Mouse (Mus musculus) erythroblast, adult 5-6 weeks (primary cell): ENCODE results near the gene Cfap73. TPM values are rescaled to one million over a fixed set of nuclear protein-coding genes. Genes with fewer than 3 reads are reported as not detected.

Experiments used
- ATAC-seq: replicated peaks from 2 replicates; pipeline ENCODE4 v1.8.0; 2016; ENCODE audit warnings: moderate number of reproducible peaks, mild to moderate bottlenecking, moderate TSS enrichment, inconsistent platforms; ENCODE audit not compliant: poor library complexity, low FRiP score, severe bottlenecking
- total RNA-seq, 2 experiments: library from RNA; stranded (forward) in 1 of 2; stranded (reverse) in 1 of 2; fragments of 150-400 nt in 1 of 2; fragments of 200-764, 138-1000 nt in 1 of 2; gene quantifications; 2 replicates each; pipeline versions ENCODE4 v1.2.3 to v1.2.4; 2015 to 2017; ENCODE audit warnings: low replicate concordance in 2 of 2

Gene Cfap73
- total RNA-seq (2015; ENCODE audit: low replicate concordance) (not detected in 2 replicates), total RNA-seq (2017; ENCODE audit: low replicate concordance) (not detected in 2 replicates)

GRCm38 (mm10) chr5:120634131-120634530, at the start of gene Cfap73:
Gene Cfap73 (minus strand): TSS chr5:120634235.
- no peak for ATAC-seq

DNA sequence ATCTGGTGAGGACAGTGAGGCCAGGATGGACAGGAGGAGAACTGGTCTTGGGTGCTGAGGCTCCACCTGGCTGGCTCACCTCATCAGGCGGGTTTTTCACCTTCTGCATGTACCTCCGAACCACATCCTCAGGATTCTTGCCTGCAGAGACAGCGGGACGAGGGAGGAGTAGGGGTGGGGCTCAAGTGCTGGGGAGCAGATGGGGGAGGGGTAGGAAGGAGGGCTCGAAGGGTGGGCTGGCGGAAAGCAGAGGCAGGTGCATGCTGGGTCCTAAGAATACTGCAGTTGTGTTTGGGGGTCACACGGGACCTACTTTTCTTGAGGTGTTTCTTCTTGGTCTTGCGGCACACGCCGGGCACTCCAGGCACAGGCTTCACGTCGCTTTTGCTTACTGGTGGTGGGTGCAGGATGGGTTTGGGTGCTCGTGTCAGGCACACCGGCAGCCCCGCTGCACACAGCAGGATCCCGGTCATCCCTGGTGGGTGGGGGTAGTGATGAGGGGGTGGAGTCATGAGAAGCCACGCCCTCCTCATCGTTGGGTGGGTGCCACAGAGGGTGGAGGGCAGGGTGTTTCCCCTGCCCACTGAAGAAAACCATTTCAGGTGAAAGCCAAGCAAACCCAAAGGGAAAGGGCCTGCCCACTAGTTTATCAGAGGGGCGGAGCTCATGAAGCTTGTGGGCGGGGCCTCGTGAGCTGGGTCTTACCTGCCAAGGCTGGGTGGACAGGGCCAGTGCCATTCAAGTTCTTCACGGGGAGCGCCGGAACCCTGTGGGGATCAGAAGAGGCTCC, 49.1 kb upstream of the Cfap73 start:
- no peak for ATAC-seq

DNA sequence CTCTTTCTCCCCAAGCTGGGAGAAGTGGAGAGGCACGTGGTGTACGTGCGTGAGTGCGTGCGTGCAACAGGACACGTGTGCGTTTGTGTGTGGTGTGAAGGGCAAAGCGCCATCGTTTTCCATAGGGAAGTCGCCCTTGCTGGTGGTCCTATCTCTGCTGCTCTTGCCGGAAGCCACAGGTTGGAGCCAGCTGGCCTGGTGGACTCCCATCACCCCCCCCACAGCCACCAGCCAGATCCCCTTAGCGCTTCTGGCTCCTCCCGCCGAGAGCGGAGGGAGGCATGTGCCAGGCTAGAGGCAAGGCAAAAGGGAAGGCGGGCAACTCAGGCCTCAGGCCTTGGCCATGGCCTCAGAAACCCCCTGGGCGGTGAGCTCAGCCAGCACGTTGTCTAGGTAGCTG, 46.9 kb upstream of the Cfap73 start:
- no peak for ATAC-seq

- no peak for ATAC-seq
These were observed 45.9 kb upstream of the Cfap73 start for GRCm38 (mm10) chr5:120679676-120680555.

DNA sequence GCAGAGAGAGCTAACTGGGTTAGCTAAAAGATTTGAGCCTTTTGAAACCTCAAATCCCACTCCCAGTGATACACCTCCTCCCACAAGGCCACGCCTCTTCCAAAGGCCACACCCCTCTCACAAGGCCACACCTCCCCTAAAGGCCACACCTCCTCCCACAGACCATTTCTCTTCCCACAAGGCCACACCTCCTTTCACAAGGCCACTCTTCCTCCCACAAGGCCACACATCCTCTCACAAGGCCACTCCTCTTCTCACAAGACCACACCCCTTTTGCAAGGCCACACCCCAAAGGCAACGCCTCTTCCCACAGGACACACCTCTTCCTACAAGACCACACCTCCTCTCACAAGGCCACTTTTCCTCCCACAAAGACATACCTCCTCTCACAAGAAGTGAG, 43.5 kb upstream of the Cfap73 start:
- ATAC-seq, result peak; percentile 16; the same call in 1 of the 2 replicates

- no peak for ATAC-seq
These were observed 40.5 kb upstream of the Cfap73 start for GRCm38 (mm10) chr5:120674229-120675145.

- ATAC-seq, result peak; percentile 76
These were observed 39.6 kb upstream of the Cfap73 start for GRCm38 (mm10) chr5:120673626-120674025.

- ATAC-seq, result no peak
These were observed 37.8 kb upstream of the Cfap73 start for GRCm38 (mm10) chr5:120671865-120672264.

GRCm38 (mm10) chr5:120670132-120670531, 36.1 kb upstream of the Cfap73 start:
- ATAC-seq, result no peak

GRCm38 (mm10) chr5:120668761-120669160, 34.7 kb upstream of the Cfap73 start:
- no peak for ATAC-seq

DNA sequence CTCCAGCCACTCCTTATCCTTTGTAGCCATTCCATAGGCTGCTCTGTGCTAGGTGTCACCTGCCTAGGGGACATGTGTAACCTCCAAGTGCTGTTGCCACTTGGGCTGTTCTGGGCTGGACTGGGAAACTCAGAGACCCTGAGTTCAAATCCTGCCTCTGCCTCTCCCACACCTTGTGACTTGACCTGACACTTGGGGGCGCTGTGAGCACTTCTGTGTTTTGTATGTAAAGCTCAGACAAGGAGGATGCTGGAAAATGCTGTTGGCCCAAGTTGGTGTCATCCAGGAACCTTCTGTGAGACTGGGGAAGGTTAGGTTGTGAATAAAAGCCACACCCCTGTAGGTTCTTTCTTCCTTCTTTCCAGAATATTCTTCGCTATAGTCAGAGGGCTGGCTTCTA, 30.9 kb upstream of the Cfap73 start:
- no peak for ATAC-seq

DNA sequence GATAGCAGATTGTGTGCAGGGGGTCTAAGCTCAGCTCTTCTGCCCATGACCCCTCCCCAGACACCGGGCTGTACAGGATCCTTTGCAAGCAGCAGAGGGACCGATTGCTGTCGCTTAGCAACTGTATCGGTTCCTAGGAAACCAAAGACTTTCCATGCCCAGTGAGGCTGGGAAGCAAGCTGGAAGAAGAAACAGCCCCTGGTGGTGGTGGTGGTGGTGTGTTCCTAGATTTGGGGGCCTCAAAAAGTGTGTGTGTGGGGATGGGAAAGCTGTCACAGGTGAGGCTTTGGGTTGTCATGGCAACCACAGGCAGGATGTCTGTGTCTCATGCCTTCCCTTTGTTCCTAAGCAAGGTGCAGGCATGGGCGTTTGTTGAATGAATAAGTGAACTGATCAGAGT, 26.8 kb upstream of the Cfap73 start:
- no peak for ATAC-seq

DNA sequence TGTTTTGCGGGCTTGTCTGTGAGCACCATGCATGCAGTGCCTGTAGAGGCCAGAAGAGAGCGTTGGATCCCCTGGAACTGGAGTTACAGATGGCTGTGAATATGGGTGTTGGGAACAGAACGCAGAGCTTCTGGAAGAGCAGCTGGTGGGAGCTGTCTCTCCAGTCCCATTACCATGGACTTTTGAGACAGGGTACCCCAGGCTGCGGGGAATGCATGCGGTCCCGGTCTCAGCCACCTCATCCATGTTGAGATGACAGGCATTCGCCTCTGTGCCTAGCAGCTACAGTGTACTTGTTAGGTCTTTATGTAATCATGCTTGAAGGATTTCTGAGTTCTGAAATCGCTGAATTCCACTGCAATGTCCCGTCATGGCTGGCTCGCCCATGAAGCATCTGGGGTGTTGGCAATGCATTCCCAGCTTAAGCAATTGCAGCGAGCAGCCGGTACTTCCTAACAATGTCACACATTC, 22.3 kb upstream of the Cfap73 start:
- no peak for ATAC-seq

- no peak for ATAC-seq
These were observed 19.8 kb upstream of the Cfap73 start for GRCm38 (mm10) chr5:120653873-120654272.

- no peak for ATAC-seq
These were observed 19.1 kb upstream of the Cfap73 start for GRCm38 (mm10) chr5:120652915-120653701.

GRCm38 (mm10) chr5:120651230-120651629, 17.2 kb upstream of the Cfap73 start:
- ATAC-seq, result no peak

DNA sequence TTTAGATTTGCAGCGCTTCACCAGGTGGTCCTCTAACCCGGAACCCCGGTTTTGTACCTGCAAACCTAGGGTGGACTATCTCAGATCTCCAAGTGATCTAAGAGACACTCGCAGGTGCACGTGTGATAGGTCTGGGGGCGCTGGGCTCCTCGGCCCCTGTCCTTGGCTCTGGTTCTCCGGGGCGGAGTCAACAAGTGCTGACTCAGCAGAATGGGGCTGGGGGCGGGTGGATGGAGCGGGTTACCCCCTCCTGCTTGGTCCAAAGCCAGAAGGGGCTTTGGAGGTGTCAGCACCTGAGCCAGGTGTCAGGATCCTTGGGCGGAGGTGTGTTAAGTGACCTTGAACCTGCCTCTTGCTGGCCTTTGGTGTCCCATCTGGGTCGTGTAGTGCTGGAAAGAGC, 15.9 kb upstream of the Cfap73 start:
- ATAC-seq, result no peak

- no peak for ATAC-seq
These were observed 15.4 kb upstream of the Cfap73 start for GRCm38 (mm10) chr5:120649374-120649933.
